Mouse (Mus musculus): ENCODE data around the gene Fubp3. TPM values are rescaled to one million over a fixed set of nuclear protein-coding genes. Genes with fewer than 3 reads are reported as not detected.

Fubp3 gene
- polyA plus RNA-seq, 1 experiment from 2014 or later, result 82.7 TPM

DNA sequence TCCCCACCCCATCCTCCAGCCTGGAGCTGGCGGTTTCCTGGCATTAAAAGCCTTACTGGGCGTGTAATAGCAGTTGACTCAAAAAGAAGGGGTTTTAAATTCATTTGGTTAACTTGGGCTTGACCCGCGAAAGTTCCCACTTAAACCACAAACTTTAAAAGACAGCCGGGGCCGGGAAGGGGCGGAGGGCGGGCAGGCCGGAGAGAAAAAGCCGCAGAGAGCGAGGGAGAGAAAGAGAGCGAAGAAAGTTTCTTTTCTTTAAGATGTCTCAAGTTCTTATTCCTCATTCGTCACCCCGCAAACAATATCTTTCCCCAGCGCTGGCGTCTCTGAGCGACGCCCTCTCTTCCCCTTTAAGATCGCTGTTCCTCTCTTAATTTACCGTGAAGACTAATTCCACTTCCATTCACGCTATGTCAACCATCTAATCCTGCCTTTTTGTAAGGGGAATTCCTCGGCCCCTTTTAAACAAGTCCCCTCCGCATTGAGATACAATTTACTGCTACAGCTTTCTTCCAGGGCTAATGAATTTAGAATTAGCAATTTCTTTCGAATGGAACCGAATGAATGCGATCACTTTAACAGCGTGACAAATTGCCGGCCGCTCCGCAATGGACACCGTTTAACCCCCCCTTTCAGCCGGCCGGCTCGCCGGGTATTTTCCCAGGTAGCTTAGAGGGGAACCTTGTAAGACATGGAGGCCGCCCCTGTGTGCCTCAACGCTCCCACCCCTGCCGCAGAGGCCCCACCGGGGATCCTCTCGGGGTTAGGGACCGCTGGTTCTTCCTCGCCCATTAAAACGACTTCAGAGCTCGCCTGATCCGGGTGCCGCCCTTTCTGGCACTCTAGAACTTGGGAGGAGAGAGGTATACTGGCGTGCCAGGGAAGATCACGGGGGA, 68.4 kb downstream of the Fubp3 start:
- H3K36me3 ChIP-seq (ENCODE audit: control insufficient read depth, insufficient read depth, low read length), result no peaks in the 10 kb centered on the region
- peaks cover 94% of the 10 kb centered on the region for H3K27me3 ChIP-seq (ENCODE audit: control insufficient read depth, insufficient read depth, low read length)
- peak overlapping the region; percentile 3; the same call in 1 of the 2 replicates for H3K4me2 ChIP-seq (replicated peaks; ENCODE audit: low read depth, low read length)
- peak overlapping the region; percentile 27 for H3K4me3 ChIP-seq (ENCODE audit: low read depth, low read length)
- no peak overlapping the region for H3K9ac ChIP-seq (ENCODE audit: low read depth, low read length)
- ATAC-seq (ENCODE audit: low FRiP score) (no peak), DNase-seq (ENCODE audit: low spot score) (peak; percentile 74)
- H3K4me1 ChIP-seq (replicated peaks; ENCODE audit: control insufficient read depth, insufficient read depth, low read length), result peaks cover 41% of the 10 kb centered on the region
- WGBS, result under 1% methylated on average over 48 of the region's 48 CpGs
- no peaks in the 10 kb centered on the region for H3K9me3 ChIP-seq (ENCODE audit: control insufficient read depth, low read length)
- 0 out of 2 replicates have a peak overlapping the region, but pooled peaks have one; percentile 17 for H3K27ac ChIP-seq (ENCODE audit: low read depth, low read length)

DNA sequence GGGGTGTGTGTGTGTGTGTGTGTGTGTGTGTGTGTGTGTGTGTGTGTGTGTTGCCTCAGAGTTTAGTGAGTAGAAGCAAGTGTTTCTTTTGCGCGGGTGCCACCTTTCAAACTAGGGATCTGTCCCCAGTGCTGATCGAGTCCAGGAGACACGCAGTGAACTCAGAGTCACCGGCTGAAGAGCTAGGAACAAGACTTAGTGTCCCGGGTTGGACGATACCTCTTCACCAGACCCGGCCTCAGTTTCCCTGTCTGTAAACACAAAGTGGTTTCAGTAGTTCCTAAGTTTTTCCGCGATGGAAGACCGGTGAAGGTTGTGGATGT, 69.0 kb downstream of the Fubp3 start:
- peak overlapping the region; percentile 27 for H3K4me3 ChIP-seq (ENCODE audit: low read depth, low read length)
- peaks cover 36% of the 10 kb centered on the region for H3K4me1 ChIP-seq (replicated peaks; ENCODE audit: control insufficient read depth, insufficient read depth, low read length)
- peaks cover 94% of the 10 kb centered on the region for H3K27me3 ChIP-seq (ENCODE audit: control insufficient read depth, insufficient read depth, low read length)
- no peak overlapping the region for H3K9ac ChIP-seq (ENCODE audit: low read depth, low read length)
- H3K4me2 ChIP-seq (replicated peaks; ENCODE audit: low read depth, low read length), result 0 out of 2 replicates have a peak overlapping the region, but pooled peaks have one; percentile 3
- whole genome bisulfite sequencing, result 1% methylated on average over 11 of the region's 11 CpGs
- peak; percentile 57 for DNase-seq (ENCODE audit: low spot score)
- H3K27ac ChIP-seq (ENCODE audit: low read depth, low read length), result no peak overlapping the region
- H3K9me3 ChIP-seq (ENCODE audit: control insufficient read depth, low read length), result no peaks in the 10 kb centered on the region
- H3K36me3 ChIP-seq (ENCODE audit: control insufficient read depth, insufficient read depth, low read length), result no peaks in the 10 kb centered on the region
- no peak for ATAC-seq (ENCODE audit: low FRiP score)

DNA sequence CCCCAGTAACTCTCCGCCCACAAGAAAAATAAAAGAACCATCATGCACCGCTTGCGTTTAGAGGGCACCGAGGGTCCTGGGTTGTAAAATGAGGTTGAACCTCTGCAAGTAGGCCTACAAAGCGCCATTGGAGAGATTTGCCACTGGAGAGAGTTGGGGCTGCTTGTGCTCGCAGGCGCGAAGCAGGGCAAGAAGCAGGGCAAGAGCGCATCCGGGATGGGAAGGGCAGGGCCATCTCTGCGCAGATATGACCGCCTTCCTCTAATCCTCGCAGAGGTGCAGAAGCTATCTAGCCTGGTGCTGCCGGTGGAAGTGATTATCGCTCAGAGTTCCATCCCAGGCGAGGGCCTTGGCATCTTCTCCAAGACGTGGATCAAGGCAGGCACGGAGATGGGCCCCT, 69.5 kb downstream of the Fubp3 start:
- Histone ChIP-seq H3K27me3 (ENCODE audit: control insufficient read depth, insufficient read depth, low read length) (peaks cover 94% of the 10 kb centered on the region), H3K36me3 (ENCODE audit: control insufficient read depth, insufficient read depth, low read length) (no peaks in the 10 kb centered on the region), H3K9ac (ENCODE audit: low read depth, low read length) (no peak overlapping the region), H3K4me2 (replicated peaks; ENCODE audit: low read depth, low read length) (no peak overlapping the region), H3K4me3 (ENCODE audit: low read depth, low read length) (peak overlapping the region; percentile 27), H3K27ac (ENCODE audit: low read depth, low read length) (no peak overlapping the region), H3K9me3 (ENCODE audit: control insufficient read depth, low read length) (no peaks in the 10 kb centered on the region), H3K4me1 (replicated peaks; ENCODE audit: control insufficient read depth, insufficient read depth, low read length) (peaks cover 31% of the 10 kb centered on the region)
- WGBS, result 1% methylated on average over 18 of the region's 18 CpGs
- no peak for ATAC-seq (ENCODE audit: low FRiP score)
- DNase-seq (ENCODE audit: low spot score), result peak; percentile 36

DNA sequence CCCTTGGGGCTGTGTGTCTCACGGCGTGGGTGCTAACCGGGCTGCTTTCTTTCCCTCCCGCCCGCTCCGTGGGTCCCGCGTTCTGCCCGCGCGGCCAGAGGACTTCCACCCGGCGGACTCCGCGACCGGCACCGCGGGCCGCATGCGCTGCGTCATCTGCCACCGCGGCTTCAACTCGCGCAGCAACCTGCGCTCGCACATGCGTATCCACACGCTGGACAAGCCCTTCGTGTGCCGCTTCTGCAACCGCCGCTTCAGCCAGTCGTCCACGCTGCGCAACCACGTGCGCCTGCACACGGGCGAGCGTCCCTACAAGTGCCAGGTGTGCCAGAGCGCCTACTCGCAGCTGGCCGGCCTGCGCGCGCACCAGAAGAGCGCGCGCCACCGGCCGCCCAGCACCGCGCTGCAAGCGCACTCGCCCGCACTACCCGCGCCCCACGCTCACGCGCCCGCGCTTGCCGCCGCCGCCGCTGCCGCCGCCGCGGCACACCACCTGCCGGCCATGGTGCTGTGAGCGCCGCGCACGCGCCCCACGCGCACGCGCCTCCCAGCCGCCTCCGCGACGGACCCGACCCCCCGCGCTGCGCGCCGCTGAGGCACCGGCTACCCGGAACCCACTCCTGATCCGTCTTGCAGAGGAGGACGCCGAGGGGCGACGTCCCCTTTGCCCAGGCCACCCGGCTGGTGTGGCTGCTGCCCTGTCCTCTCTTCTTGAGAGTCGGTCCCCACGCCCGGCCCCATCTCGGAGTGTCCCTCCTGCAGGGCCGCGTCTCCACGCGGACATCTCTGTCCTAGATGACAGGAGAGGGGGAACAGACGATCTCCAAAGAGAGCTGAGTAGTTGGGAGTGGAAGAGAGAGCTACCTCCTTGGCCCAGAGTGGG, 81.8 kb downstream of the Fubp3 start:
- WGBS, result under 1% methylated on average over 75 of the region's 109 CpGs
- Histone ChIP-seq H3K9ac (ENCODE audit: low read depth, low read length) (0 out of 2 replicates have a peak overlapping the region, but pooled peaks have one; percentile 31), H3K4me3 (ENCODE audit: low read depth, low read length) (peak overlapping the region; percentile 40), H3K9me3 (ENCODE audit: control insufficient read depth, low read length) (no peaks in the 10 kb centered on the region), H3K27me3 (ENCODE audit: control insufficient read depth, insufficient read depth, low read length) (peaks cover 81% of the 10 kb centered on the region), H3K27ac (ENCODE audit: low read depth, low read length) (no peak overlapping the region), H3K4me2 (replicated peaks; ENCODE audit: low read depth, low read length) (peak overlapping the region; percentile 88), H3K4me1 (replicated peaks; ENCODE audit: control insufficient read depth, insufficient read depth, low read length) (peaks cover 11% of the 10 kb centered on the region; the same call in 1 of the 2 replicates), H3K36me3 (ENCODE audit: control insufficient read depth, insufficient read depth, low read length) (no peaks in the 10 kb centered on the region)
- peak; percentile 51 for DNase-seq (ENCODE audit: low spot score)
- ATAC-seq (ENCODE audit: low FRiP score), result no peak

DNA sequence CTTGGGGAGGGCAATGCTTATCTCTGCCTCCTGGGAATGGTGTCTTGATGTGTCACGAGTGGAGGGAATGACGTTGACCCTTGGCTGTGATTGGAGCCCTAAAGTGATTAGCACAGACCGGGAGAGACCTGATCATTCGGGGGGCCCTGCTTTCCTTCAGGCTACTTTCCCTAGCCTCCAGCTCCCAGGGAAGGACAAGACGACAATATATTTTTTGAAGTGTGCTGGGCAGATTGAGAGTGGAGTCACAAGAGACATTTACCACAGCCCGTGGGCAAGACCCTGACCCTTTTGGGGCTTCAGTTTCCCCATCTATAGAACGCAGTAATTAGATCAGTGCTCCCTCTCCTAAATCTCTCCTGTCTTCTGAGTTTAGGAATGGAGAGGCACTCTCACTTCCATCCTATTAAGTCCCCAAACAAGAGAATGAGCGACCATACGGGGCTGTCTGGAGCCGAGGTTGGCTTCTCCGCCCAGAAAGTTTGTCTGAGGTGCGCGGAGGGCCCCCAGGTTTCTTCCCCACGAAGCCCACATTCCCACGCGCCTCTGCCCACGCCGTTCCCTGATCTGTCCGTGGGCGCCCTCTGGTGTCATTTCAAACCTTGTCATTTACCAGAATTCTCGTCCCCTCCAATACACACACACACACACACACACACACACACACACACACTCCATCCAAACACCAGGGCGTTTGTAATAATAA, 82.6 kb downstream of the Fubp3 start:
- H3K27me3 ChIP-seq (ENCODE audit: control insufficient read depth, insufficient read depth, low read length), result peaks cover 79% of the 10 kb centered on the region
- no peak overlapping the region for H3K9ac ChIP-seq (ENCODE audit: low read depth, low read length)
- no peak overlapping the region for H3K27ac ChIP-seq (ENCODE audit: low read depth, low read length)
- H3K36me3 ChIP-seq (ENCODE audit: control insufficient read depth, insufficient read depth, low read length), result no peaks in the 10 kb centered on the region
- peak overlapping the region; percentile 88 for H3K4me2 ChIP-seq (replicated peaks; ENCODE audit: low read depth, low read length)
- 6% methylated on average over 22 of the region's 22 CpGs for WGBS
- H3K4me1 ChIP-seq (replicated peaks; ENCODE audit: control insufficient read depth, insufficient read depth, low read length), result peaks cover 11% of the 10 kb centered on the region; the same call in 1 of the 2 replicates
- ATAC-seq (ENCODE audit: low FRiP score) (no peak), DNase-seq (ENCODE audit: low spot score) (peak; percentile 69)
- H3K9me3 ChIP-seq (ENCODE audit: control insufficient read depth, low read length), result no peaks in the 10 kb centered on the region
- peak overlapping the region; percentile 40 for H3K4me3 ChIP-seq (ENCODE audit: low read depth, low read length)

DNA sequence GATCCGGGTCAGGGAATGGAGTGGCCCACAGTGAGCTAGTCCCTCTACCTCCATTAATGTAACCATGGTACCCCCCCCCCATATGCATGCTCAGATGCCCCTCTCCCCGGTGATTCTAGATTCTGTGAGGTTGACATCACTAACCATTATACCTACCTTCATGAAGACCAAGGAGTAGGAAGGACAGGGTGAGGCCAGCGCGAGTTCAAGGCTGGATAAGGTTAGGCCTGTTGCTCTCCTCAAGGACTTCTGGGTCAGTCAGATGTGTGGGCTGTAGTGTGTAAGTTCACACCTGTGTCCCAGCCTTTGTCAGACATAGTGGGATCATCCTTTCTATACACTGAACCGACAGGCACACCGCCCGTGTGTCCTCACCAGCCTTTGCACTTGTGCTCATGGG, 83.9 kb downstream of the Fubp3 start:
- H3K4me2 ChIP-seq (replicated peaks; ENCODE audit: low read depth, low read length), result no peak overlapping the region
- no peak overlapping the region for H3K9ac ChIP-seq (ENCODE audit: low read depth, low read length)
- H3K27me3 ChIP-seq (ENCODE audit: control insufficient read depth, insufficient read depth, low read length), result peaks cover 66% of the 10 kb centered on the region
- no peaks in the 10 kb centered on the region for H3K36me3 ChIP-seq (ENCODE audit: control insufficient read depth, insufficient read depth, low read length)
- H3K9me3 ChIP-seq (ENCODE audit: control insufficient read depth, low read length), result no peaks in the 10 kb centered on the region
- DNase-seq (ENCODE audit: low spot score) (no peak), ATAC-seq (ENCODE audit: low FRiP score) (no peak)
- no peak overlapping the region for H3K4me3 ChIP-seq (ENCODE audit: low read depth, low read length)
- H3K27ac ChIP-seq (ENCODE audit: low read depth, low read length), result no peak overlapping the region
- 88% methylated on average over 7 of the region's 7 CpGs for WGBS
- peaks cover 11% of the 10 kb centered on the region; the same call in 1 of the 2 replicates for H3K4me1 ChIP-seq (replicated peaks; ENCODE audit: control insufficient read depth, insufficient read depth, low read length)

DNA sequence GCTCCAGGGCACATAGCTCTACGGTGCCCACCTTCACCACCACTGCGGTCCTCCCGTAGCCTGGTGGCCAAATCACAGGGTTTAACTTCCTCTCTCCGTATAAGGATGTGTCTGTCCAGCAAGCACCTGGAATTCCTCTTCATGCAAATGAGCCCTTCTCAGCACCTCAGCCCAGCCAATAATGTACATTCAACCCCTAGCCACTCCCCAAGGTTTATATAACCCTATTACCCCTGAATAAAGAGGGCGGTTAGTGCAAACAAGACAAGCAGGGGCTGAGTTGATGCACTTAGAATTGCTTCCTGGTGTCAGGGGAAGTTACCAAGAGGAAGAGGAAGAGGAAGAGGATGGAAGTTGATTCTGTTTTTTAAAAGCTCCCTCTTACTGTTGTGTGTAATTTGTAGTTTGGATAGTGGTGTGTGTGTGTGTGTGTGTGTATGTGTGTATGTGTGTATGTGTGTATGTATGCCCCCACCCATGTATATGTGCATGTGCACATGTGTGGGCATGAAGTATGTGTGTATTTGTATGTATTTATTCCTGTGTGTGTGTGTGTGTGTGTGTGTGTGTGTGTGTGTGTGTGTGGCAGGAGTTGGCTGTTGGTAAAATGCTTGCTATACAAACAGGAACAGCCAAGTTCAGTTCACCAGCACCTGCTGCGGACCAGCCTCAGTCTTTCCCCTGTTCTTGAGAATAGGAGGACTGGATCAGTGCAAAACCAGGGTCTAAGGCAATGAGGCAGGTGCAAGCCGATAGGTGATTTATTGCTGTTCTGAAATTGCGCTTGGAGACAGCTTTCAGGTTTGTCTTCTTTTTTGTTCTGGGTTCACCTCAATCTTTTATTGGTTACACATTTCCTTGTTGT, 90.7 kb downstream of the Fubp3 start:
- no peaks in the 10 kb centered on the region for H3K36me3 ChIP-seq (ENCODE audit: control insufficient read depth, insufficient read depth, low read length)
- ATAC-seq (ENCODE audit: low FRiP score) (no peak), DNase-seq (ENCODE audit: low spot score) (no peak)
- H3K4me3 ChIP-seq (ENCODE audit: low read depth, low read length), result no peak overlapping the region
- H3K27me3 ChIP-seq (ENCODE audit: control insufficient read depth, insufficient read depth, low read length), result peaks cover 14% of the 10 kb centered on the region
- H3K4me2 ChIP-seq (replicated peaks; ENCODE audit: low read depth, low read length), result no peak overlapping the region
- WGBS, result 73% methylated on average over 8 of the region's 8 CpGs
- H3K9me3 ChIP-seq (ENCODE audit: control insufficient read depth, low read length), result no peaks in the 10 kb centered on the region
- no peak overlapping the region for H3K27ac ChIP-seq (ENCODE audit: low read depth, low read length)
- no peak overlapping the region for H3K9ac ChIP-seq (ENCODE audit: low read depth, low read length)
- H3K4me1 ChIP-seq (replicated peaks; ENCODE audit: control insufficient read depth, insufficient read depth, low read length), result no peaks in the 10 kb centered on the region
